Mouse (Mus musculus) ES-Bruce4 (cell line): Measurements from ENCODE around the gene Gm13030. TPM values are rescaled to one million over a fixed set of nuclear protein-coding genes. Genes with fewer than 3 reads are reported as not detected.
A peak's percentile ranks its signal among the peaks of the same experiment; 100 is the strongest.

Source experiments
- H3K27ac ChIP-seq: 2 replicates; pipeline ENCODE4 v1.5.1; 2012; ENCODE audit warnings: low read length, inconsistent platforms; ENCODE audit not compliant: insufficient read depth
- H3K27me3 ChIP-seq: 2 replicates; pipeline ENCODE4 v1.6.1; 2012; ENCODE audit warnings: mild to moderate bottlenecking, low read length, inconsistent platforms; ENCODE audit not compliant: control insufficient read depth, poor library complexity, insufficient read depth, severe bottlenecking
- H3K36me3 ChIP-seq: 2 replicates; pipeline ENCODE4 v1.6.1; 2012; ENCODE audit warnings: inconsistent platforms, mild to moderate bottlenecking, low read length, moderate library complexity; ENCODE audit not compliant: control insufficient read depth, poor library complexity, insufficient read depth, severe bottlenecking
- H3K4me1 ChIP-seq: one replicate; pipeline ENCODE4 v1.8.1; 2011; ENCODE audit warnings: low read length; ENCODE audit not compliant: control insufficient read depth, insufficient read depth
- H3K4me3 ChIP-seq: 2 replicates; pipeline ENCODE4 v1.5.1; 2011; ENCODE audit warnings: low read depth, mild to moderate bottlenecking, low read length
- H3K9ac ChIP-seq: 2 replicates; pipeline ENCODE4 v1.6.1; 2012; ENCODE audit warnings: low read depth, mild to moderate bottlenecking, inconsistent platforms; ENCODE audit not compliant: poor library complexity, severe bottlenecking
- H3K9me3 ChIP-seq: replicated peaks from 2 replicates; pipeline ENCODE4 v1.6.1; 2012; ENCODE audit warnings: mild to moderate bottlenecking, low read length, inconsistent platforms; ENCODE audit not compliant: control insufficient read depth, poor library complexity, insufficient read depth, severe bottlenecking
- CTCF ChIP-seq: IDR thresholded peaks from one replicate; pipeline ENCODE4 v1.8.1; 2011; ENCODE audit warnings: low read depth, low read length
- EP300 ChIP-seq: IDR thresholded peaks from 2 replicates; pipeline ENCODE4 v1.6.1; 2011; ENCODE audit warnings: low read depth, low read length; ENCODE audit not compliant: insufficient read depth
- POLR2A ChIP-seq: IDR thresholded peaks from one replicate; pipeline ENCODE4 v1.8.1; 2011; ENCODE audit warnings: low read length; ENCODE audit not compliant: insufficient read depth
- polyA plus RNA-seq: library from polyadenylated mRNA; stranded (reverse); fragments of >200 nt; gene quantifications from 2 replicates; pipeline ENCODE4 v1.2.4, GENCODE M21; 2011; ENCODE audit warnings: low read depth; ENCODE audit not compliant: missing spikeins, insufficient read depth, insufficient read length

Gm13030 gene
- polyA plus RNA-seq, 1 experiment = not detected

GRCm38 (mm10) chr4:138855092-138855632 lies 18.6 kb downstream of the Gm13030 start:
- TF ChIP-seq EP300 (no peak), CTCF (no peak), POLR2A (no peak)
- no peaks in the 10 kb centered on the region for H3K36me3 ChIP-seq
- H3K9ac ChIP-seq = no peak overlapping the region
- no peaks in the 10 kb centered on the region for H3K27me3 ChIP-seq
- H3K4me3 ChIP-seq = no peak overlapping the region
- no peaks in the 10 kb centered on the region for H3K9me3 ChIP-seq
- no peaks in the 10 kb centered on the region for H3K4me1 ChIP-seq
- no peak overlapping the region for H3K27ac ChIP-seq

- H3K9ac ChIP-seq = no peak overlapping the region
- H3K9me3 ChIP-seq = no peaks in the 10 kb centered on the region
- H3K4me3 ChIP-seq = no peak overlapping the region
- no peaks in the 10 kb centered on the region for H3K4me1 ChIP-seq
- TF ChIP-seq EP300 (no peak), CTCF (no peak), POLR2A (no peak)
- H3K27me3 ChIP-seq = no peaks in the 10 kb centered on the region
- no peak overlapping the region for H3K27ac ChIP-seq
- no peaks in the 10 kb centered on the region for H3K36me3 ChIP-seq
Measured at GRCm38 (mm10) chr4:138852961-138853360, 20.8 kb downstream of the Gm13030 start.

GRCm38 (mm10) chr4:138851463-138851862 lies 22.3 kb downstream of the Gm13030 start:
- H3K27me3 ChIP-seq = no peaks in the 10 kb centered on the region
- no peaks in the 10 kb centered on the region for H3K9me3 ChIP-seq
- H3K4me1 ChIP-seq = no peaks in the 10 kb centered on the region
- H3K36me3 ChIP-seq = no peaks in the 10 kb centered on the region
- H3K4me3 ChIP-seq = no peak overlapping the region
- H3K27ac ChIP-seq = no peak overlapping the region
- TF ChIP-seq CTCF = peak; percentile 98
- TF ChIP-seq POLR2A = no peak
- TF ChIP-seq EP300 = 0 out of 2 replicates have a peak, but pooled peaks have one; percentile 44
- H3K9ac ChIP-seq = no peak overlapping the region

GRCm38 (mm10) chr4:138841386-138841785 lies 32.4 kb downstream of the Gm13030 start:
- no peaks in the 10 kb centered on the region for H3K36me3 ChIP-seq
- H3K4me1 ChIP-seq = no peaks in the 10 kb centered on the region
- TF ChIP-seq EP300 = no peak
- no peak for TF ChIP-seq CTCF
- TF ChIP-seq POLR2A = no peak
- H3K27me3 ChIP-seq = no peaks in the 10 kb centered on the region
- H3K9me3 ChIP-seq = peaks cover 14% of the 10 kb centered on the region
- H3K4me3 ChIP-seq = no peak overlapping the region
- no peak overlapping the region for H3K27ac ChIP-seq
- no peak overlapping the region for H3K9ac ChIP-seq

GRCm38 (mm10) chr4:138840726-138841125 lies 33.0 kb downstream of the Gm13030 start:
- peaks cover 14% of the 10 kb centered on the region for H3K9me3 ChIP-seq
- H3K9ac ChIP-seq = no peak overlapping the region
- H3K27me3 ChIP-seq = no peaks in the 10 kb centered on the region
- TF ChIP-seq EP300 (no peak), POLR2A (no peak), CTCF (no peak)
- H3K27ac ChIP-seq = no peak overlapping the region
- no peak overlapping the region for H3K4me3 ChIP-seq
- no peaks in the 10 kb centered on the region for H3K36me3 ChIP-seq
- H3K4me1 ChIP-seq = no peaks in the 10 kb centered on the region

- H3K4me1 ChIP-seq = no peaks in the 10 kb centered on the region
- no peak overlapping the region for H3K9ac ChIP-seq
- peaks cover 14% of the 10 kb centered on the region for H3K9me3 ChIP-seq
- H3K27me3 ChIP-seq = no peaks in the 10 kb centered on the region
- TF ChIP-seq POLR2A (no peak), CTCF (no peak), EP300 (no peak)
- H3K4me3 ChIP-seq = no peak overlapping the region
- H3K27ac ChIP-seq = no peak overlapping the region
- no peaks in the 10 kb centered on the region for H3K36me3 ChIP-seq
Measured at GRCm38 (mm10) chr4:138839806-138840205, 34.0 kb downstream of the Gm13030 start.

GRCm38 (mm10) chr4:138827147-138827546 lies 46.6 kb downstream of the Gm13030 start:
- Histone ChIP-seq H3K27ac (no peak overlapping the region), H3K4me3 (no peak overlapping the region), H3K4me1 (no peaks in the 10 kb centered on the region), H3K9ac (no peak overlapping the region), H3K36me3 (no peaks in the 10 kb centered on the region), H3K9me3 (no peaks in the 10 kb centered on the region), H3K27me3 (no peaks in the 10 kb centered on the region)
- TF ChIP-seq EP300 = no peak
- no peak for TF ChIP-seq POLR2A
- TF ChIP-seq CTCF = no peak
